Mouse (Mus musculus) heart, postnatal 0 days (tissue): ENCODE results near the gene Ccdc107. TPM values are rescaled to one million over a fixed set of nuclear protein-coding genes. Genes with fewer than 3 reads are reported as not detected.
A peak's percentile ranks its signal among the peaks of the same experiment; 100 is the strongest.

ENCODE experiments used
- ATAC-seq: fragments of 200-750 bp; cut with Nextera tagmentation; 2 replicates; pipeline ENCODE4 v1.8.0; 2017; ENCODE audit warnings: low read depth, moderate number of reproducible peaks, moderate library complexity; ENCODE audit not compliant: insufficient read depth
- DNase-seq: peaks from one replicate; pipeline ENCODE4 v3.0.0-alpha.2; 2016; ENCODE audit warnings: low spot score
- H3K27ac ChIP-seq: fragments of 300-500 bp; sonication (generic); 2 replicates; pipeline ENCODE4 v1.5.1; 2014; ENCODE audit warnings: low read depth, mild to moderate bottlenecking
- H3K27me3 ChIP-seq: fragments of 300-500 bp; sonication (generic); 2 replicates; pipeline ENCODE4 v1.6.1; 2014; ENCODE audit warnings: low read length, mixed read lengths; ENCODE audit not compliant: control insufficient read depth, insufficient read depth
- H3K36me3 ChIP-seq: fragments of 300-500 bp; sonication (generic); replicated peaks from 2 replicates; pipeline ENCODE4 v1.6.1; 2014; ENCODE audit warnings: low read length, mixed read lengths; ENCODE audit not compliant: control insufficient read depth, insufficient read depth
- H3K4me1 ChIP-seq: fragments of 300-500 bp; sonication (generic); 2 replicates; pipeline ENCODE4 v1.6.1; 2014; ENCODE audit warnings: antibody characterized with exemption; ENCODE audit not compliant: control insufficient read depth, insufficient read depth
- H3K4me2 ChIP-seq: fragments of 300-500 bp; sonication (generic); 2 replicates; pipeline ENCODE4 v1.6.1; 2014; ENCODE audit warnings: low read depth, mild to moderate bottlenecking, low read length, moderate library complexity
- H3K4me3 ChIP-seq: fragments of 300-500 bp; sonication (generic); 2 replicates; pipeline ENCODE4 v1.5.1; 2014; ENCODE audit warnings: low read depth, low read length
- H3K9ac ChIP-seq: fragments of 300-500 bp; sonication (generic); replicated peaks from 2 replicates; pipeline ENCODE4 v1.6.1; 2014; ENCODE audit warnings: low read depth, low read length, mixed read lengths
- H3K9me3 ChIP-seq: fragments of 300-500 bp; sonication (generic); replicated peaks from 2 replicates; pipeline ENCODE4 v1.6.1; 2016; ENCODE audit warnings: low read length; ENCODE audit not compliant: control insufficient read depth
- CTCF ChIP-seq: IDR thresholded peaks from 2 replicates; pipeline ENCODE4 v1.5.1; 2016; ENCODE audit warnings: antibody characterized with exemption, control low read depth, low read depth
- EP300 ChIP-seq: IDR thresholded peaks from 2 replicates; pipeline ENCODE4 v1.6.1; 2016; ENCODE audit warnings: antibody characterized with exemption, low read depth
- WGBS: fragments of 180-500 bp; shearing (Covaris S2); extraction: QIAGEN DNeasy Blood & Tissue Kit; methylation state at CpG from one replicate; pipeline ENCODE4 v1.1.7; 2014; 5-methylcytosine and 5-hydroxymethylcytosine counted together
- polyA plus RNA-seq: library from polyadenylated mRNA; unstranded; fragments of >200 nt; fragmentation: Nextera tagmentation; extraction: Ambion mirVana; gene quantifications from 2 replicates; pipeline ENCODE4 v1.2.1, GENCODE M21; 2015
- total RNA-seq: library from RNA; depleted of rRNA; stranded (reverse); fragments of >200 nt; gene quantifications from 2 replicates; pipeline ENCODE4 v1.2.3, GENCODE M21; 2014; ENCODE audit warnings: low replicate concordance

Gene Ccdc107
- total and polyA plus RNA-seq, 2 experiments from 2014 or later = 44.0 to 82.4 TPM

GRCm38 (mm10) chr4:43506536-43507185 is 14.0 kb downstream of the Ccdc107 start, which contains the start of gene Car9:
TSS of gene Car9 (plus strand) at chr4:43506966.
- Histone ChIP-seq H3K4me1 (peaks cover 8% of the 10 kb centered on the region; the same call in 1 of the 2 replicates), H3K9me3 (no peaks in the 10 kb centered on the region), H3K9ac (no peak within 1 kb of the TSS), H3K36me3 (no peaks in the 10 kb centered on the region), H3K4me2 (peak within 1 kb of the TSS; percentile 93), H3K27me3 (no peaks in the 10 kb centered on the region), H3K4me3 (peak within 1 kb of the TSS; percentile 49), H3K27ac (no peak within 1 kb of the TSS)
- TF ChIP-seq EP300 (no peak), CTCF (no peak)
- WGBS = 71% methylated on average over 9 of the region's 9 CpGs
- ATAC-seq (no peak), DNase-seq (peak; percentile 3)

- H3K9ac ChIP-seq = peak overlapping the region; percentile 56
- H3K27me3 ChIP-seq = no peaks in the 10 kb centered on the region
- no peak overlapping the region for H3K27ac ChIP-seq
- TF ChIP-seq EP300 (no peak), CTCF (no peak)
- WGBS = 7% methylated on average over 21 of the region's 22 CpGs
- H3K4me2 ChIP-seq = peak overlapping the region; percentile 93
- H3K4me3 ChIP-seq = peak overlapping the region; percentile 49
- peak; percentile 50 for ATAC-seq
- no peaks in the 10 kb centered on the region for H3K36me3 ChIP-seq
- H3K4me1 ChIP-seq = peaks cover 8% of the 10 kb centered on the region; the same call in 1 of the 2 replicates
- H3K9me3 ChIP-seq = no peaks in the 10 kb centered on the region
- peak; percentile 39 for DNase-seq
These were observed 15.4 kb downstream of the Ccdc107 start for GRCm38 (mm10) chr4:43507938-43508665.

- 0 out of 2 replicates have a peak, but pooled peaks have one; percentile 11 for TF ChIP-seq CTCF
- TF ChIP-seq EP300 = no peak
- no peaks in the 10 kb centered on the region for H3K27me3 ChIP-seq
- 3% methylated on average over 13 of the region's 13 CpGs for WGBS
- peak overlapping the region; percentile 93 for H3K4me2 ChIP-seq
- peaks cover 8% of the 10 kb centered on the region; the same call in 1 of the 2 replicates for H3K4me1 ChIP-seq
- ATAC-seq (peak; percentile 85), DNase-seq (peak; percentile 57)
- no peaks in the 10 kb centered on the region for H3K36me3 ChIP-seq
- peak overlapping the region; percentile 49 for H3K4me3 ChIP-seq
- H3K27ac ChIP-seq = no peak overlapping the region
- no peaks in the 10 kb centered on the region for H3K9me3 ChIP-seq
- H3K9ac ChIP-seq = peak overlapping the region; percentile 56
These were observed 15.9 kb downstream of the Ccdc107 start for GRCm38 (mm10) chr4:43508666-43508997.

GRCm38 (mm10) chr4:43509109-43509508 is 16.4 kb downstream of the Ccdc107 start:
- no peaks in the 10 kb centered on the region for H3K9me3 ChIP-seq
- no peak overlapping the region for H3K9ac ChIP-seq
- H3K27me3 ChIP-seq = no peaks in the 10 kb centered on the region
- H3K4me1 ChIP-seq = peaks cover 8% of the 10 kb centered on the region; the same call in 1 of the 2 replicates
- H3K4me2 ChIP-seq = peak overlapping the region; percentile 93
- peak overlapping the region; percentile 49 for H3K4me3 ChIP-seq
- WGBS = 41% methylated on average over 9 of the region's 9 CpGs
- no peak for TF ChIP-seq EP300
- TF ChIP-seq CTCF = no peak
- no peak for ATAC-seq
- no peak overlapping the region for H3K27ac ChIP-seq
- H3K36me3 ChIP-seq = no peaks in the 10 kb centered on the region
- DNase-seq = peak; percentile 4

- no peak overlapping the region for H3K4me3 ChIP-seq
- no peaks in the 10 kb centered on the region for H3K9me3 ChIP-seq
- WGBS = 56% methylated on average over 17 of the region's 19 CpGs
- ATAC-seq = no peak
- H3K4me2 ChIP-seq = no peak overlapping the region
- no peak overlapping the region for H3K27ac ChIP-seq
- H3K27me3 ChIP-seq = no peaks in the 10 kb centered on the region
- peaks cover 8% of the 10 kb centered on the region; the same call in 1 of the 2 replicates for H3K4me1 ChIP-seq
- no peak overlapping the region for H3K9ac ChIP-seq
- H3K36me3 ChIP-seq = 0 out of 2 replicates have a peak, but pooled peaks cover 2% of the 10 kb centered on the region
- DNase-seq = no peak
- TF ChIP-seq CTCF = no peak
- TF ChIP-seq EP300 = no peak
These were observed 19.2 kb downstream of the Ccdc107 start for GRCm38 (mm10) chr4:43511675-43512454.
